Mouse (Mus musculus): Measurements from ENCODE around the gene Ndufs8.
"Not testable (repeated sequence)": the region's sequence is repeated elsewhere in the genome, so short reads cannot be mapped to it uniquely, and the experiment has no call there.

Gene Ndufs8

DNA sequence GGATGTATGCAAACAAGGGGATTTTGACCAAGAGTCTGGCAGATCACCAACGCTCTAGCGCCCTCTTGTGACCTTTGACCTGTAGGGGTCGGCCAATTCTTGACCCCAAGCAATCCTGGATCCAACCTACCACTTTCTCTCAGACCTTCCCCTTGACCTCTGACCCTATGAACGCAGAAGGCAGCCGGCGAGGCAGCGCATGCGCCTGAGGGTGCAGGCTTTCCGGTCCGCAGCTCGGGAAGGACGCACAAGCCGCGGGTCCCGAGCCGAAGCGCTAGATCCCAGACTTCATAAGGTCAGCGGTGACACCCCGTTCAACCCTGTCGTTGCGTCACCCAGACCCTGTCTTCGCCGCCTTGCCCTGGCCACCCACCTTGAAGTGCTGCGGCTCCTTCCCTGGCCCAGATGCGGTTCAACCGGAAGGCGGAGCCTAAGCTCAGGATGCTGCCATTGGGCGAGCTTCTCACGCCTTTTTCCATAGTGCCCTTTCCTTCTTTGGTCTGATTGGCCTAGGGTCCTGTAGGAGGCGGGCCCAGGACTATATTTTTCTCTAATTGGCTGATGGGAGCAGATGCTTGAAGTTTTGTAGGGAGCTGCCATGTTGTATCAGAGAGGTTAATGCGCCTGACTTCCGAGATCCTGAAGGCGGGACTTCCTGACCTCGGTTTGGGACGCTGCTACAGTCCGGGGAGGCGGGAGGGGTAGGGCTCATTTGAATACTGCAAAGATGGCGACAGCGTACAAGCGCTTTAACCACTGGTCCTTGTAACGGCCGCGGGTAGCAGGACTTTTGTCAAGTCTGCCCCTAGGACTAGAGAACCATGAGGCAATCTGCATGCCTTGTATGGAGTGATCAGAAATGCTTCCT lies at the start of gene Ndufs8:
Gene Ndufs8, minus strand, starts transcription at position 438 of the 868 bp plus-strand sequence.
- peak; percentile 94 for DNase-seq (ENCODE audit: low read depth)

DNA sequence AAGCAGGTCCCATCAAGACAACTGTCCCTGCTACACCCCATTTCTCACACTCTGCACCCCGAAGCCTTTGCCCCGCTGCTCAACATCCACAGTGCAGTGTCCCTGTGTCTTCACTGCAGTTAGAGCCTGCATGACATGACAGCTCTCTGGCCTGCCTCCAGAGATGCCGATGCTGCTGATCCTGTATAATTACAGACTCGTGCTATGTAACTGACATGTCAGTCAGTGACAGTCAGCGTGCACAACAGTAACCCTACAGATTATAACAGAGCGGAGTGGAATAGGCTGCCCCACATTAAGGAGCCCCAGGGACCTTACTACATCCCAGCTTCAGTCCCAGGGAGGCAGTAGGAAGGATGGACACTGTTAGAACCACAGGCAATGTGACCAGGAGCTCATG lies 49.2 kb upstream of the Ndufs8 start:
- DNase-seq (ENCODE audit: low read depth): not testable (repeated sequence)

GRCm38 (mm10) chr19:3960211-3960610 lies 47.6 kb upstream of the Ndufs8 start:
- DNase-seq (ENCODE audit: low read depth): no peak

DNA sequence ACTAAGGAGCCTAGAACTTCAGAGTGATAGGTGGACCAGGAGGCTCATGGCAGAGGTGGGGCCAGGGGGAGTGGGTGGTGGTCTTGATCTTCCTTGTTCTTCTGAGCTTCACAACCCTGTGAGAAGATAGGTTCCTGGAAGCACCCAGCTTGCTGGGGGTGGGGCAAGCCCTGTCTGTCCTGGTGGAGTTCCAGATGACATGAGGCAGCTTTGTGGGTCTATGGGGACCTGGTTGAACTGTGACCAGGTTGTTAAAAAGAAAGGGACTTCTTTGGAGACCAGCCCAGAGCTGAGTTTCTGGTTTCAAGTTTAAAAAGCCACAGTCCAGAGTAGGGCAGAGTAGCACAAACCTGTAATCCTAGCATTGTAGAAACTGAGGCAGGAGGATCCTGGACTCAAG lies 46.5 kb upstream of the Ndufs8 start:
- no peak for DNase-seq (ENCODE audit: low read depth)

- DNase-seq (ENCODE audit: low read depth): no peak
These were observed 45.9 kb upstream of the Ndufs8 start, which contains the start of gene Aldh3b3 for GRCm38 (mm10) chr19:3958470-3958869. TSS of gene Aldh3b3 (plus strand) at chr19:3958645.

GRCm38 (mm10) chr19:3957296-3958036 lies 44.9 kb upstream of the Ndufs8 start:
- DNase-seq (ENCODE audit: low read depth): not testable (repeated sequence)

DNA sequence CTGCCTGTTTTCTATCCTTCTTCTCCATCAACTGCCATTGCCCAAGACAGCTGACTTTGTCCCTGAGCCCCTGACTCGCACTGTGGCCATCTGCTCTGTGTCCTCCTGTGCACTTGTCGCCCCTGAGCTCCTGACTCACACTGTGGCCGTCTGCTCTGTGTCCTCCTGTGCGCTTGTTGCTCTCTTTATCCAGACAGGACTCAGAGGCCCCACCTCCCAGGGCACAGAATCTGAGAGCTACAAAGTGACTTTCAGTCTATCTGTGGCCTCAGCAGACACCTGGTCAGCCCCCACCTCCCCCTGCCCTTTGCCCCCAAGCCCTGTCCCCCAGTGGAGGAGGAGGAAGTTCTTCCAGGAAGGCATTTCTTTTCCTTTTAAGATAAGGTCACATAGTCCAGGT lies 43.2 kb upstream of the Ndufs8 start:
- no peak for DNase-seq (ENCODE audit: low read depth)

GRCm38 (mm10) chr19:3955033-3955432 lies 42.5 kb upstream of the Ndufs8 start:
- no peak for DNase-seq (ENCODE audit: low read depth)

- no peak for DNase-seq (ENCODE audit: low read depth)
These were observed 39.5 kb upstream of the Ndufs8 start for GRCm38 (mm10) chr19:3952099-3952498.

DNA sequence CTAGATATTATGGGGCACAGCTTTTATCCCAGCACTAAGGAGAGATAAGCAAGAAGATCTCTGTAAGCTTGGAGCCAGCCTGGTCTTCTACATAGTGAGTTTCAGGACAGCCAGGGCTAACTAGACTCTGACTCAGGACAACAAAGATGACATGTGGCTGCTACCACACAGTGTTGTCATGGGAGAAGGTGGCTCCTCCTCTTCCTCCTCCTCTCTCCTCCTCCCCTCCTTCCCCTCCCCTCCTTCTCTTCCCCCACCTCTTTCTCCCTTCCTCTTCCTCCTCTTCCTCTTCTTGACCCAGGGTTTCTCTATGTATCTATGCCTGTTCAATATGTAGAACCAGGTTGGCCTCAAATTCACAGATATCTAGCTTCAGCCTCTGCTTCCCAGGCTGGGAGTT lies 38.9 kb upstream of the Ndufs8 start:
- DNase-seq (ENCODE audit: low read depth): no peak

- DNase-seq (ENCODE audit: low read depth): no peak
These were observed 37.8 kb upstream of the Ndufs8 start for GRCm38 (mm10) chr19:3950331-3950730.

DNA sequence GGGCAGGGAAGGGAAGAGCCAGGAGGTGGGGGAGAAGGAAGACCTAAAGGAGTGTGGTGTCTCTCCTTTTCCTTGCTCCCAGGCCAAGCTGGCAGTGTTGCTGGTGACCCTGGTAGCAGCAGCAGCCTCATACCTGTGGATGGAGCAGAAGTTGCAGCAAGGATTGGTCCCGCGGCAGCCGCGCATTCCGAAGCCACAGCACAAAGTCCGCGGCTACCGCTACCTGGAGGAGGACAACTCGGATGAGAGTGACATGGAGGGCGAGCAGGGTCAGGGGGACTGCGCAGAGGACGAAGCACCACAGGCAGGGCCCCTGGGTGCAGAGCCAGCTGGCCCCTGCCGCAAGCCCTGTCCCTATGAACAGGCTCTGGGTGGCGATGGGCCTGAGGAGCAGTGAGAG lies 36.0 kb upstream of the Ndufs8 start:
- no peak for DNase-seq (ENCODE audit: low read depth)

GRCm38 (mm10) chr19:3947813-3948212 lies 35.2 kb upstream of the Ndufs8 start:
- DNase-seq (ENCODE audit: low read depth): no peak

DNA sequence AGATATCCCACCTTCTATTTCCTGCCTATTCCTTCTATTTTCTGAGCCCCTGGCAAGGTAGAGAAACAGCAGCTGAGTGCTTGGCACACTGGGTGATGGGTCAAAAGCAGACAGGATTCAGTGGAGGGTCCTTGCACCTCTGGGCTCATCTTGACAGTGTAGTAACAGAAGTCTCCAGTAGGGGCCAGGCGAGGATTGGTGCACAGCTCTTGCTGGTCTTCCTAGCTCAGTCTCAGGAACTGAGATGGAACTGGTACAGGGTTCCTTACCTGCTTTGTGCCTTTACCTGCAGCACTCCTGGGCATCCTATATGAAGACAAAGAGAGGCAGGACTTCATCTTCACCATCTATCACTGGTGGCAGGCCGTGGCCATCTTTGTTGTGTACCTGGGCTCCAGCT lies 34.1 kb upstream of the Ndufs8 start:
- peak; percentile 65 for DNase-seq (ENCODE audit: low read depth)

DNA sequence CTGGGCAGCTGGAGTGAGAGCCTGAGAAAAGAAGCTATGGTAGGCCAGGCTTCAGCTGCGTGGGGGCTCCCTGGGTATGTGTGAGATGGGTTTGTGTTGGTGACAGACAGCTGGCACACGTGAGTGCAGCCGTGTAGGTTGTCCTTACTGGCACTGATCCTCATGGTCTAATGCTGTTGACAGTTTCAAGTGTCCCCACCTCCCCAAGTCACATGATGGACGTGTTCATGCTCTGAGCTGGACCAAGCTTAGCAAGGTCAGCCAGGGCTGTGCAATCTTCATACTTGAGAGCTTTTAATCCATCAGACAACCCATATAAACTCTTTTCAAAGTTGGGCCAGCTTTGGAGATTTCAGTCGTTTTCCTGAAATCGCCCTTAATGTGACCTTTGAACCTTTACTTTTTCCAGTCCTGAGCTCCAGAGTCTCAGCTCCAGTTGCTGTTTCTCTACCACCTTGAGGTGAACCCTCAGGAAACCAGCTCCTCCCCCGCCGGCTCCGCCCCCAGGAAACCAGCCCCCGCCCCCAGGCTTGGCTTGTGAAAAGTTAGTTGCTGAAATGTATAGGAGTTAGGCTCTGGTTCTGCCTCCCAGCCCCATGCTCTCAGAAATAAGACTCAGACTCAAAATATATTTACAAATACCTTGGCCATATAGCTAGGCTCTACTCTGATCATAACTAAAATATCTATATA lies 33.4 kb upstream of the Ndufs8 start:
- no peak for DNase-seq (ENCODE audit: low read depth)

DNA sequence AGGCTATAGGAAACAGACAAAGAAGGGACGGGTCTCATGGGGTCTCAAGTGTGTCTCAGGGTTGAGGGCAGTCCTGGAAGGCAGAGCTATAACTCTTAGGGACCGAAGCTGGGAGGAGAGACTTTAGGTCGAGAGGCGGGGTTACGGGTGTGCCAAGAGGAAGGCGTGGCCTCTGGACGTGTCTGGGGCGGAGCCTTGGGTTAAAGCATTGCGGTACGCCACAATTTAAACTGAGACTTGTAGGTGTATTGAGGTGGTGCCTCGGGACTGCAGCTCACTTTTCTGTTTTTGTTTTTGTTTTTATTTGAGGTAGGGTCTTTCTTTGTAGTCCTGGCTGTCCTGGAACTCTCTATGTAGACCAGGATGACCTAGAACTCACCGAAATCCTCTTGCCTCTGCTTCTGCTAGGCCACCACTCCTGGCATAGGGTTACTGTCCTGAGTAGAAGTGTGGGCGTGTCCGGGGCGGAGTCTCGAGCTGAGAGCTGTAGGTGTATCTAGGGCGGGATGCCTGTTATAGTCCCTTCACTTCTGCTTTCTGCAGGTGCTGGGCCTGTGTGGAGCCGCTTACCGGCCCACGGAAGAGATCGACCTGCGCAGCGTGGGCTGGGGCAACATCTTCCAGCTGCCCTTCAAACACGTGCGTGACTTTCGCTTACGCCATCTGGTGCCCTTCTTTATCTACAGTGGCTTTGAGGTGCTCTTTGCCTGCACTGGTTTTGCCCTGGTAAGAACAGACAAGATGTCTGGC lies 30.6 kb upstream of the Ndufs8 start:
- DNase-seq (ENCODE audit: low read depth): peak; percentile 60

DNA sequence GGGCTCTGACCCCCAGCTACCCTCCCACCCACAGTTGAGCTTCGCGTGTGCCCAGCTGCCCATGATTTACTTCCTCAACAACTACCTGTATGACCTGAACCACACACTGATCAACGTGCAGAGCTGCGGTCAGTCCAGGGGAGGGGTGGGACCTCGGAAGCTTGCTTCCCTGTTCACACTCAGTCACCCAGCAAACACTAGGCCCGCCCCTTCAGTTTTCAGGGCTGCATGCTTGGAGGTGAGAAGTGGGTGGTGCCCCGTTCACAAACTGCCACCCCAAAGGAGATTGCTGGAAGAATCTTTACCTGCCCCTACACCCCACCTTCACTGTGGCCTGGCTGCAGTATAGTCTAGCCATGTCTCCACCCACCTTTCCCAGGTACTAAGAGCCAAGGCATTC lies 29.7 kb upstream of the Ndufs8 start:
- DNase-seq (ENCODE audit: low read depth): no peak

GRCm38 (mm10) chr19:3935896-3936850 lies 23.6 kb upstream of the Ndufs8 start:
- no peak for DNase-seq (ENCODE audit: low read depth)

DNA sequence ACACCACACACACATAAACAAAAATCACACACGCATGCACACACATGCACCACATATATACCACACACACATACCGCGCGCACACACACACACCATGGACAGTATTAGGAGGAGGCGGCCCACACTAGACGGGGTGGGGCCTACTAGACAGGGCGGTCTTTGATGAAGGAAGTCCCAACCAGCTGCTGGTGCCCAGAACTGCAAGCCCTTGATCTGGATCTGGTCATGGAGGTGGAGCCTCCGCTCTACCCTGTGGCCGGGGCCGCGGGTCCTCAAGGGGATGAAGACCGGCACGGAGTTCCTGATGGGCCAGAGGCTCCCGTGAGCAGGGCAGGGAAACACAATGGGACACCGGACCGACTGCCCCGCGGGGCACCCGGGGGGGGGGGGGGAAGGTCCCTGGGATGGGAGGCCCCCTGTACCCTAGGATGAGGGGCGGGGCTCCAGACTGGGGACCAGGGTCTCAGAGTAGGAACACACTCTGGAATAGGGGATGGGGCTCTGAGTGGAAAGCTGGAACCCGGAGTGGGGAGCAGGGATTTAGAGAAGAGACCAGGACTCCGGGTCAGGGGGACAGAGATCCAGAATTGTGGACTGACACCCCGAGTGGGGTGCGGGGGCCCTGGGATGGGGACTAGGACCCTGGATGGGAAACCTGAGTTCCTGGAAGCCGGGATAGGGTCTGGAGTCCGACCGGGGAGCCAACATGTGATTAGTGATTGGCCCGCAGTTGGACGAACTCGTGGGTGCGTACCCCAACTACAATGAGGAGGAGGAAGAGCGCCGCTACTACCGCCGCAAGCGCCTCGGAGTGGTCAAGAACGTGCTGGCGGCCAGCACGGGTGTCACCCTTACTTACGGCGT lies 22.7 kb upstream of the Ndufs8 start, which contains the start of gene Unc93b1:
Gene Unc93b1, plus strand, starts transcription at position 155 of the 864 bp plus-strand sequence.
- DNase-seq (ENCODE audit: low read depth): no peak

DNA sequence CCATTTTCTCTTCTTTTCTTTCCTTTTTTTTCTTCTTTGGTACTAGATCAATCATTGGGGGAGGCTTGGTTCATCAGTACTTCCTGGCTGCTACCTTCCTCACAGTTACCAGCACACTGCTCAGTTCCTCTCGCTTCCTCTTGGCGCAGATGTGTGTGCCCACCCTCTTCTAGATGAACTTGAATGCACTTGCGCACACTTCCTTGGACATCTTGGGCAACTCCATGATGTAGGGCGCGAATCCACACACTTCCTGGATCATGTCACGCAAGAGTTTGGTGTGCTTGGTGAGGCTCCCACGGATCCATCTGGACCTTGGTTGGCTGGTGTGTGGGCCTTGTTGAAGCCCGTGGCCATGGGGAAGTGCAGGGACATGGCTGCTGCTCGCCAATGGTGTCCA lies 19.1 kb upstream of the Ndufs8 start:
- DNase-seq (ENCODE audit: low read depth): no peak

Measured in c-Kit-positive CD71-negative TER-119-negative erythroid progenitor cells, embryonic 14.5 days (primary cell).